Mouse (Mus musculus) R1 (cell line): ENCODE data around the gene Sel1l3.

Experiments used
- DNase-seq: peaks from one replicate; pipeline ENCODE4 v3.0.0-alpha.2; 2018; ENCODE audit warnings: low read depth, low spot score

The Sel1l3 gene

GRCm38 (mm10) chr5:53101848-53102473 lies 111.8 kb downstream of the Sel1l3 start:
- no peak for DNase-seq

GRCm38 (mm10) chr5:53091331-53091730 lies 122.4 kb downstream of the Sel1l3 start:
- DNase-seq, result no peak

DNA sequence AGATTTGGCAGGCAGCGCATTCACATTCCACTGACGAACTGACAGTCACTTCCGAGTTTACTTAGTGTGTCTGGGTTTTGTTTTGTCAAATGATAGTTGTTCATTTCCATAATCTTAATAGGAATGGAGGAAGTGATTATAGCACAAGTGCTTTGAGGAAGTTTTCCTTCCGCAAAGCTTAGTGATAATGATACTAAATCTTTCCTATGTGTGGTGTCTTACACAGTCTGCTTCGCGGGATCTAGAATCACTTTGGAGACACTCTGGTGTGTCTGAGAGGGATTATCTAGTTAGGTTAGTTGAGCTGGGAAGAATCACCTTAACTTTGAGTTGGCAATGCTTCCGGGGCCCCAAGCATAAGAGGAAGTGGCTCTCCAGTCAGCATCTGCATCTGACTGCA lies 126.3 kb downstream of the Sel1l3 start:
- DNase-seq, result no peak

DNA sequence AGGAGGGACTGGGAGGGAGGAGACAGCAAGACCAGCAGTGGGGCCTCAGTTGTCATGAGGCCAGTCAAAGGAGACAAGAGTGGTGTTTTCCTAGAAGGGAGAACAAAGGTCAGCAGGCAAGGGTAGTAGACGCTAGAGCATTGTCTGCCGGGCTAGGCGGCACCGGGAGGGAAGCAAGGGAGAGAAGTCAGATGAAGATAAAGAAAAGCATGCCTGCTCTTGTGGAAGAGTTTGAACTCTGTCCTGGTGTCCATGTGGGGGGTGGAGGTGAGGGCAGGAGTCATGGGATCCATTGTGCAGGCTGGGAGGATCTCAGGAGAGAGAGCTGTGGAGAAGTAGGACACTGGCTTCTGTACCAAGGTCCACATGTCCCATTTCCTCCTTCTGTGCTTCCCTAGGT lies 135.3 kb downstream of the Sel1l3 start:
- no peak for DNase-seq

- no peak for DNase-seq
Measured at GRCm38 (mm10) chr5:53074553-53074952, 139.2 kb downstream of the Sel1l3 start.

DNA sequence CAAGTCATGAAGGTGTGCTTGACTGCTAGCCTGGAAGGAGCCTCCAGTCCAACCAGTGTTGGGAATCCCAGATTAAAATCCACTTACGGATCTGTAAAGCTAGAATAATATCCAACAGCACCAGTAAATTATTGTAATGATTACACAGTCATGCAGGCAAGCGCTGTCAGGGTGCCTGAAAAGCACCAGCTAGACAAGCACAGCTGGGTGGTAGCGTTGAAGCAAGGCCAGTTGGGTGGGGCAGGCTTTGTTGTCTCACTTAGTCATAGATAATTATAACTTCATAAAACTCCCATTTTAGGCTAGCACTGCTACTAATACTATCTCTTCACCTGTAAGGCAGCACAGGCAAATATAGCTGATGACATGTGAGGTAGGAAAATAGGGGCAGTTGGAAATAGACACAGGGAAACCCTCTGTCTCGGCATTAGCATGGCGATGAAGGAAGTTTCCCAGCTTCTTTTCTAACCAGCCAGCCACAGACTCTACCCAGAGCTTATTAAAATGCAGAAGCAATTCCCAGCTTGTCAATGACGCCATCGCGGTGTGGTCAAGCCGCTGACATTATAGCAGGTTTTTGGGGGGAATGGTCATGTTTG lies 152.1 kb downstream of the Sel1l3 start:
- no peak for DNase-seq
